Mouse (Mus musculus) stomach, postnatal 0 days (tissue): Measurements from ENCODE around the gene Gyg.

Experiments
- CTCF ChIP-seq: IDR thresholded peaks from 2 replicates; pipeline ENCODE4 v1.5.1; 2016; ENCODE audit warnings: antibody characterized with exemption, low read depth, mild to moderate bottlenecking, moderate library complexity
- EP300 ChIP-seq: optimal IDR thresholded peaks from 2 replicates; pipeline ENCODE3; 2016; ENCODE audit warnings: antibody characterized with exemption

DNA sequence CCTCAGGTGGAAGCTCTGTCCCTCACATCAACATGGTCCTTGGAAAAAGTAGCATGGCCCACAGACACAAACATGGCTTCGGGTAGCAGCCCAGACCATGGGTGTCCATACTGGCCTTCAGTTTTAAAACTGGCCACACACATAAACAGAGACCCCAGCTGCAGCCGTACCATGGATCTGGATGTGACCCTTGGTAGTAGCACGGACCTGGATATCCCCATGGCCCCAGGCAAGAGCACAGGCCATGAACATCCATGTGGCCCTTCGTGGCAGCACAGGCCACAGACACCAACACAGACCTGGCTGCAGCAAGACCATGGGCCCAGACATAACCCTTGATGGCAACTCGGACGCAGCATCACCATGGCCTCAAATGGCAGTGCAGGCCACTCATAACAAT is 17.3 kb upstream of the Gyg start:
- TF ChIP-seq CTCF (no peak), EP300 (no peak)
